Mouse (Mus musculus) forebrain, embryonic 11.5 days (tissue): ENCODE measurements around the gene Yme1l1. TPM values are rescaled to one million over a fixed set of nuclear protein-coding genes. Genes with fewer than 3 reads are reported as not detected.

Source experiments
- ATAC-seq: fragments of 200-750 bp; cut with Nextera tagmentation; replicated peaks from 2 replicates; pipeline ENCODE4 v1.8.0; 2017; ENCODE audit warnings: moderate TSS enrichment; ENCODE audit not compliant: low FRiP score
- DNase-seq: peaks from one replicate; pipeline ENCODE4 v3.0.0-alpha.2; 2017; ENCODE audit warnings: low spot score
- H3K27ac ChIP-seq: fragments of 300-500 bp; sonication (generic); 2 replicates; pipeline ENCODE4 v1.5.1; 2014; ENCODE audit warnings: low read depth, low read length
- H3K27me3 ChIP-seq: fragments of 300-500 bp; sonication (generic); 2 replicates; pipeline ENCODE4 v1.6.1; 2014; ENCODE audit warnings: mild to moderate bottlenecking, low read length, mixed read lengths; ENCODE audit not compliant: control insufficient read depth, insufficient read depth
- H3K36me3 ChIP-seq: fragments of 300-500 bp; sonication (generic); 2 replicates; pipeline ENCODE4 v1.6.1; 2014; ENCODE audit warnings: mild to moderate bottlenecking, low read length, moderate library complexity, mixed read lengths; ENCODE audit not compliant: control insufficient read depth, insufficient read depth
- H3K4me1 ChIP-seq: fragments of 300-500 bp; sonication (generic); replicated peaks from 2 replicates; pipeline ENCODE4 v1.6.1; 2014; ENCODE audit warnings: low read length, mixed read lengths; ENCODE audit not compliant: control insufficient read depth, insufficient read depth
- H3K4me2 ChIP-seq: fragments of 300-500 bp; sonication (generic); 2 replicates; pipeline ENCODE4 v1.6.1; 2014; ENCODE audit warnings: low read depth, mild to moderate bottlenecking, low read length, moderate library complexity, mixed read lengths; ENCODE audit not compliant: severe bottlenecking
- H3K4me3 ChIP-seq: fragments of 300-500 bp; sonication (generic); 2 replicates; pipeline ENCODE4 v1.5.1; 2014; ENCODE audit warnings: low read depth, low read length
- H3K9ac ChIP-seq: fragments of 300-500 bp; sonication (generic); 2 replicates; pipeline ENCODE4 v1.6.1; 2014; ENCODE audit warnings: low read length
- H3K9me3 ChIP-seq: fragments of 300-500 bp; sonication (generic); 2 replicates; pipeline ENCODE4 v1.6.1; 2016; ENCODE audit warnings: low read length, mixed read lengths; ENCODE audit not compliant: control insufficient read depth
- WGBS: fragments of 180-500 bp; shearing (Covaris S2); extraction: QIAGEN DNeasy Blood & Tissue Kit; methylation state at CpG from one replicate; pipeline ENCODE4 v1.1.7; 2014; 5-methylcytosine and 5-hydroxymethylcytosine counted together
- polyA plus RNA-seq: library from polyadenylated mRNA; unstranded; fragments of >200 nt; fragmentation: Nextera tagmentation; extraction: Ambion mirVana; gene quantifications from 2 replicates; pipeline ENCODE4 v1.2.1, GENCODE M21; 2014

The Yme1l1 gene
- polyA plus RNA-seq, 1 experiment from 2014 or later, result 91.3 TPM

DNA sequence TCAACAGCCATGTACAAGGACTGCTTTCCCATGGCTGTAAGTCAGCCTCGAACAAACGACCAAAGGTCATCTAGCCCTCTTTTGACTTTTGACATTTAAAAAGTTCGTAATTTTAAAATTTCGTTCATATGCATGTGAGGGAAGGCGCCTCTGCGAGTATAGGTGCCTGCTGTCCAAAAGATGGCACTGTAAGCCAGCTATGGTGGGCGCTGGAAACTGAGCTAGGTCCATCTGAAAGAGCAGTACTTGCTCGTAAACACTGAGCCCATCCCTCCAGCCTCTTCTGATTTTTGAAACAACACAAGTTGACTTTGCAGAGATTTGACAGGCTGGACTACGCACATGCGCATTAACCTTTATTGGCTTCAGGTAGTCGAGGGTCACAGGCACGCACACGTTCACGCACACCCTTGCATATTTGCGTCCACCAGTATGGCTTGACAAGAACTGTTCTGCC lies 50.9 kb downstream of the Yme1l1 start, which contains the start of gene 4931423N10Rik:
TSS of gene 4931423N10Rik (plus strand) at position 407 of the 457 bp plus-strand sequence.
- Histone ChIP-seq H3K27ac (no peak within 1 kb of the TSS), H3K4me3 (no peak within 1 kb of the TSS), H3K9ac (no peak within 1 kb of the TSS), H3K9me3 (no peaks in the 10 kb centered on the region), H3K4me2 (no peak within 1 kb of the TSS), H3K27me3 (no peaks in the 10 kb centered on the region), H3K36me3 (no peaks in the 10 kb centered on the region), H3K4me1 (no peaks in the 10 kb centered on the region)
- WGBS, result 85% methylated on average over 15 of the region's 15 CpGs
- DNase-seq (no peak), ATAC-seq (no peak)

DNA sequence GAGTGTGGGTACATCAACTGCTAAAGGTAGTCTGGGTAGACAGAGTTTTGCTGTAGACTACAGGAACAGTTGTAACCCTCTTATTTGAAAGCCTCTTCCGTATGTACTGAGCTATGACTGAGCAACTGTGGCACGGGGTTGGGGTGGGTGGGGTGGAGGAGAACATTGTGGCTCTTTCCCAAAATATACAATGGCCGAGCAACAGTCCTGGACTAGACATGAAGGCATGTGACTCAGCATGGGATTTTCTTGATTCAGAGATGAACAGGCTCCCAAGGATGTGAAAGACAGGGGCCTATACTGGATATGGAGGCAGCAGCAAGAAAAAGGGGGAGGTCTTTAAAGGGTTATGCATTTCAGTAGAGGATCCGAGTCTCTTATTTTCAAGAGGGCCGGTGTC lies 57.5 kb downstream of the Yme1l1 start:
- no peak overlapping the region for H3K9ac ChIP-seq
- DNase-seq (no peak), ATAC-seq (no peak)
- H3K27me3 ChIP-seq, result no peaks in the 10 kb centered on the region
- WGBS, result 84% methylated on average over 5 of the region's 5 CpGs
- no peaks in the 10 kb centered on the region for H3K9me3 ChIP-seq
- no peaks in the 10 kb centered on the region for H3K4me1 ChIP-seq
- no peaks in the 10 kb centered on the region for H3K36me3 ChIP-seq
- H3K4me2 ChIP-seq, result no peak overlapping the region
- H3K4me3 ChIP-seq, result no peak overlapping the region
- H3K27ac ChIP-seq, result no peak overlapping the region

DNA sequence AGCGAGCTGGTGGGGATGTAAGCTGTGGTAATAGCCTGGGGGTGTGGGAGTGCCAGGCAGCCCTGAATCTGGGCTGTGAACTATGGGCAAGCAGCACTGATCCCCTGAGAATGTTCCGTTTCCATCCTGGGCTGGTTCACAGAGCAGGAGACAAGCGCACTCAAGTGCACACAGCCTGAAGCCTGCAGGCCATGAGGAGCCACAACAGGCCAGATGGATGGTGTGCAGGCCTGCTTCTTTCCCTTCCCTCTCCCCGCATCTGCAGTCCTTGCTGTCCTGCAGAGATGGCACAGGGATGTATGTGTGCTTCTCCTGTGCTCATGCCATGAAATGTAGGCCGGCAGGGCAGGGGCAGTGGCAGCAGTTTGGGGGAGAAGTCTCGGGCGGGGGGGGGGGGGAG lies 69.0 kb downstream of the Yme1l1 start:
- no peaks in the 10 kb centered on the region for H3K36me3 ChIP-seq
- H3K4me3 ChIP-seq, result no peak overlapping the region
- H3K4me2 ChIP-seq, result no peak overlapping the region
- DNase-seq, result no peak
- no peak overlapping the region for H3K27ac ChIP-seq
- no peaks in the 10 kb centered on the region for H3K27me3 ChIP-seq
- no peak overlapping the region for H3K9ac ChIP-seq
- H3K4me1 ChIP-seq, result no peaks in the 10 kb centered on the region
- no peak for ATAC-seq
- 74% methylated on average over 6 of the region's 7 CpGs for WGBS
- no peaks in the 10 kb centered on the region for H3K9me3 ChIP-seq

DNA sequence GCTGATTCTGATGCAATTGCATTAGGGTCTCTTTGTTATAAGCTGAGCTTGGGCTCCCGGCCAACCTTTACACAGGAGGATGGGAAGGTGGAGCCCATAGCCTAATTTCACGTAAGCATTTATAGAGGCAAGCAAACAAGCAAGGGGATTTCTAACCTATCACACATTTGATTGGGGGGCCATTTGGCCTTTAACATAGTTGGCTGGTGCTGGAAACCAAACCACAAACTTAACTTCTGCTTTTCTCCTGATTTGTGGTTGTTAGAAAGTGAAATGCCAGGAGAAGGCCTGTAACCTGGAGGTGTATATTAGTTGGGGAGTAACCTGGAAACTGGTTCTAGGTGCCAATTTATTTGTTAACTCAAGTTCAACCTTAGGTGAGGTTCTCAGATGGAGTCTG lies 72.3 kb downstream of the Yme1l1 start:
- Histone ChIP-seq H3K4me1 (no peaks in the 10 kb centered on the region), H3K9ac (no peak overlapping the region), H3K9me3 (no peaks in the 10 kb centered on the region), H3K4me2 (no peak overlapping the region), H3K27ac (no peak overlapping the region), H3K36me3 (no peaks in the 10 kb centered on the region), H3K27me3 (no peaks in the 10 kb centered on the region), H3K4me3 (no peak overlapping the region)
- ATAC-seq, result no peak
- no peak for DNase-seq
- WGBS, result 74% methylated on average over 2 of the region's 2 CpGs

DNA sequence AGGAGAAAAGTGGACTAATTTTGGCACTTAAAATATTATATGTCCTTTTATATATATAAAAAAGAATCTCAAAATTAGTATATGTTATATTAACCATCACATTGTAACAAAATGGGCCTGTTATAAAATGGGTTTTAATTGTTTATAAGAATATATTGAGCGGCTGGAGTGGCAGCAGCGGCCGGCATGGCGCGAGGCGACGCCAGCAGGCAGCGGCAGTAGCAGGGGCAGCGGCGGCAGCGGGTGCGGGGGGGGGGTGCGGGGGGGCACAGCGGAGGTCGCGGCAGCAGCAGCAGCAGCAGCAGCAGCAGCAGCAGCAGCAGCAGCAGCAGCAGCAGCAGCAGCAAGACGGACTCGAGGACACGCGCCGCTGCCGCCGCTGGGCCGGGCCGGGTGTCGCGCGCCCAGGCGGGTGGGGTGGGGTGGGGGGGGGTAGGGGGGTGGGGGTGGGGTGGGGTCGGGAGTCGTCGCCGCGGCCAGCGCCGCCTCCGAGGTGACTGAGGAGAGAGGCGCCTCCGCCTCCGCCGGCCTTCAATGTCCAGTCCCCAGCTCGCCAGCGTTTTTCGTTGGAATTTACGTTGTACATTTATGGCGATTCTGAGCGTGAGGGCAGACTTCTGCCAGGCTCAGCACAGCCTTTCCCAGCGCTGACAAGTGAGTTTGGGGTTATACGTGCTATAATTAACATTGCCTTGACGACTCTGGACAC lies 78.0 kb downstream of the Yme1l1 start:
- under 1% methylated on average over 34 of the region's 50 CpGs for WGBS
- peak; percentile 83 for ATAC-seq

More for the DNA sequence above, 78.0 kb downstream of the Yme1l1 start:
- Histone ChIP-seq H3K36me3 (no peaks in the 10 kb centered on the region), H3K4me3 (peak overlapping the region; percentile 44), H3K27me3 (no peaks in the 10 kb centered on the region), H3K4me2 (peak overlapping the region; percentile 57), H3K9ac (peak overlapping the region; percentile 53), H3K4me1 (no peaks in the 10 kb centered on the region), H3K9me3 (no peaks in the 10 kb centered on the region), H3K27ac (no peak overlapping the region)
- DNase-seq, result peak; percentile 75

Other genes with a start within 250 kb of the Yme1l1 start
- 38.9 and 47.9 TPM in 2 replicates for gene Abi1, start 116.1 kb upstream of the Yme1l1 start, polyA plus RNA-seq
- gene Acbd5, start 88.2 kb upstream of the Yme1l1 start, polyA plus RNA-seq, result 40.6 and 40.7 TPM in 2 replicates
- 16.2 and 17.7 TPM in 2 replicates for gene Mastl, start 345 bp upstream of the Yme1l1 start, polyA plus RNA-seq
- 0.13 TPM in 1 of 2 replicates, not detected in the other for gene 4931423N10Rik, start 51.1 kb downstream of the Yme1l1 start, polyA plus RNA-seq
- 0.09 TPM in 1 of 2 replicates, not detected in the other for gene Nxph2, start 164.9 kb downstream of the Yme1l1 start, polyA plus RNA-seq